Mouse (Mus musculus) neutrophil, adult 65 days (primary cell): Measurements from ENCODE around the gene Usp26. TPM values are rescaled to one million over a fixed set of nuclear protein-coding genes. Genes with fewer than 3 reads are reported as not detected.

Experiments used
- total RNA-seq: library from RNA; stranded (reverse); gene quantifications from 2 replicates; pipeline ENCODE4 v1.2.4, GENCODE M21; 2023

The Usp26 gene
- total RNA-seq: not detected in 2 replicates

GRCm38 (mm10) chrX:51801133-51801532, at the start of gene Usp26:
TSS of gene Usp26 (minus strand) at chrX:51801233.

Other genes starting within 250 kb of the Usp26 start
- gene Hs6st2, start 119.4 kb downstream of the Usp26 start, total RNA-seq: not detected in 2 replicates
- not detected in 2 replicates for gene 1700080O16Rik, start 171.5 kb upstream of the Usp26 start, total RNA-seq